Comparison of ENCODE assay signal across 17 mouse cellular contexts in genomic region chr17:46714756-46715481, GRCm38 (mm10). TPM values are rescaled to one million over a fixed set of nuclear protein-coding genes. Genes with fewer than 3 reads are reported as not detected.
DNase-seq lines count a peak whose midpoint lies in the region; ATAC-seq and TF ChIP-seq lines count a peak whose summit lies in the region.
"Had no signal": no experiment of that assay in that cellular context is flagged by ENCODE, and none has a peak within 500 bp of the region (broad histone marks: within the 10 kb centered on the region; RNA-seq: fewer than 3 reads in every experiment).

No protein-coding gene starts in this region.

- peaks cover 11% of the 10 kb centered on the region; the same call in 1 of the 2 replicates for H3K4me1 ChIP-seq in kidney, postnatal 0 days (replicated peaks; ENCODE audit: insufficient read depth, low read length)
- H3K4me1 ChIP-seq in midbrain, embryonic 11.5 days (ENCODE audit: control insufficient read depth, insufficient read depth, low read length) = peaks cover 8% of the 10 kb centered on the region
- peaks cover 19% of the 10 kb centered on the region for H3K4me1 ChIP-seq in midbrain, embryonic 13.5 days (replicated peaks)

- no peak overlapping the region for H3K27ac ChIP-seq in kidney, postnatal 0 days
- H3K27ac ChIP-seq in midbrain, embryonic 11.5 days (ENCODE audit: low read depth, low read length) = no peak overlapping the region
- H3K27ac ChIP-seq in midbrain, embryonic 13.5 days = no peak overlapping the region
- H3K27ac ChIP-seq: embryonic facial prominence, embryonic 15.5 days; forebrain, embryonic 12.5 days; heart, embryonic 13.5 days; hindbrain, embryonic 10.5 days; intestine, embryonic 15.5 days had no signal

- peaks cover 21% of the 10 kb centered on the region for H3K36me3 ChIP-seq in kidney, postnatal 0 days (ENCODE audit: insufficient read depth, low read length)
- peaks cover 6% of the 10 kb centered on the region; the same call in 1 of the 2 replicates for H3K36me3 ChIP-seq in midbrain, embryonic 11.5 days (ENCODE audit: control insufficient read depth, insufficient read depth, low read length)
- H3K36me3 ChIP-seq in midbrain, embryonic 13.5 days = peaks cover 37% of the 10 kb centered on the region

- H3K9me3 ChIP-seq in kidney, postnatal 0 days (replicated peaks; ENCODE audit: low read length) = no peaks in the 10 kb centered on the region
- H3K9me3 ChIP-seq in midbrain, embryonic 11.5 days (ENCODE audit: control insufficient read depth, low read length) = no peaks in the 10 kb centered on the region
- no peaks in the 10 kb centered on the region for H3K9me3 ChIP-seq in midbrain, embryonic 13.5 days
- H3K9me3 ChIP-seq: embryonic facial prominence, embryonic 15.5 days; forebrain, embryonic 12.5 days; heart, embryonic 13.5 days; hindbrain, embryonic 10.5 days; intestine, embryonic 15.5 days had no signal

- no peak overlapping the region for H3K4me3 ChIP-seq in kidney, postnatal 0 days (replicated peaks; ENCODE audit: low read depth, low read length)
- no peak overlapping the region for H3K4me3 ChIP-seq in midbrain, embryonic 11.5 days (ENCODE audit: low read depth, low read length)
- H3K4me3 ChIP-seq in midbrain, embryonic 13.5 days (replicated peaks) = no peak overlapping the region
- H3K4me3 ChIP-seq: embryonic facial prominence, embryonic 15.5 days; forebrain, embryonic 12.5 days; heart, embryonic 13.5 days; hindbrain, embryonic 10.5 days; intestine, embryonic 15.5 days had no signal

- no peaks in the 10 kb centered on the region for H3K27me3 ChIP-seq in kidney, postnatal 0 days (ENCODE audit: insufficient read depth, low read length)
- H3K27me3 ChIP-seq in midbrain, embryonic 11.5 days (ENCODE audit: control insufficient read depth, insufficient read depth, low read length) = no peaks in the 10 kb centered on the region
- no peaks in the 10 kb centered on the region for H3K27me3 ChIP-seq in midbrain, embryonic 13.5 days
- H3K27me3 ChIP-seq: embryonic facial prominence, embryonic 15.5 days; forebrain, embryonic 12.5 days; heart, embryonic 13.5 days; intestine, embryonic 15.5 days had no signal

- ATAC-seq in kidney, postnatal 0 days (replicated peaks; ENCODE audit: low FRiP score, low read depth) = no peak
- no peak for ATAC-seq in midbrain, embryonic 11.5 days (ENCODE audit: low FRiP score)
- no peak for ATAC-seq in midbrain, embryonic 13.5 days
- ATAC-seq in megakaryocyte, adult 5-6 weeks (ENCODE audit: poor library complexity, severe bottlenecking) = no peak
- ATAC-seq: intestine, embryonic 15.5 days had no signal

- DNase-seq in cerebellum, adult 9-10 months = peak; percentile 46
- DNase-seq in cerebellum, adult 8-10 months = no peak
- DNase-seq in kidney, postnatal 0 days (ENCODE audit: low spot score) = no peak
- no peak for DNase-seq in kidney, adult 18-20 months
- peak; percentile 80 for DNase-seq in midbrain, embryonic 11.5 days (ENCODE audit: low spot score, missing footprints)
- DNase-seq in mesoderm, embryonic 11.5 days (ENCODE audit: low read depth, low spot score) = peak; percentile 59
- DNase-seq: adrenal gland, postnatal 36 days; gastrocnemius, postnatal 14 days; retina, postnatal 1 day had no signal

- TF ChIP-seq CTCF in kidney, postnatal 0 days (IDR thresholded peaks at IDR 0.05; ENCODE audit: low read depth) = peak; percentile 28; the same call in 1 of the 2 replicates

- H3K4me2 ChIP-seq in kidney, postnatal 0 days (ENCODE audit: low read length) = no peak overlapping the region
- H3K4me2 ChIP-seq in midbrain, embryonic 11.5 days = no peak overlapping the region
- no peak overlapping the region for H3K4me2 ChIP-seq in midbrain, embryonic 13.5 days (replicated peaks)
- H3K4me2 ChIP-seq: embryonic facial prominence, embryonic 15.5 days; forebrain, embryonic 12.5 days; heart, embryonic 13.5 days; intestine, embryonic 15.5 days had no signal

- H3K9ac ChIP-seq in kidney, postnatal 0 days (ENCODE audit: low read depth, low read length) = no peak overlapping the region
- H3K9ac ChIP-seq in midbrain, embryonic 11.5 days (ENCODE audit: low read length) = no peak overlapping the region
- H3K9ac ChIP-seq in midbrain, embryonic 13.5 days (replicated peaks) = no peak overlapping the region
- H3K9ac ChIP-seq: embryonic facial prominence, embryonic 15.5 days; forebrain, embryonic 12.5 days; heart, embryonic 13.5 days; intestine, embryonic 15.5 days had no signal

- WGBS in kidney, postnatal 0 days = 93% methylated on average over 11 of the region's 11 CpGs
- WGBS in midbrain, embryonic 11.5 days = 95% methylated on average over 11 of the region's 11 CpGs
- WGBS in midbrain, embryonic 13.5 days = 95% methylated on average over 11 of the region's 11 CpGs

RNA-seq across cellular contexts. Expression of gene Pex6, which starts 3.7 kb away (rescaled TPM):
- 20.5 and 25.6 TPM in 2 replicates for polyA plus RNA-seq in kidney, postnatal 0 days (2015; fragmentation: Nextera tagmentation; extraction: Ambion mirVana)
- 12.8 and 16.5 TPM in 2 replicates for polyA plus RNA-seq in midbrain, embryonic 11.5 days (2014; fragmentation: Nextera tagmentation; extraction: Ambion mirVana)
- polyA plus RNA-seq in midbrain, embryonic 13.5 days (2015; fragmentation: Nextera tagmentation; extraction: Ambion mirVana) = 21.3 and 24.3 TPM in 2 replicates
- 7.6 and 8.1 TPM in 2 replicates for total RNA-seq in megakaryocyte, adult 5-6 weeks (2015)
- total RNA-seq in megakaryocyte, adult 5-6 weeks (2017) = 8.1 and 9.7 TPM in 2 replicates

RNA-seq across cellular contexts. Expression of gene Ppp2r5d, which starts 10.0 kb away (rescaled TPM):
- polyA plus RNA-seq in kidney, postnatal 0 days (2015; fragmentation: Nextera tagmentation; extraction: Ambion mirVana) = 51.0 and 52.5 TPM in 2 replicates
- 106 and 110 TPM in 2 replicates for polyA plus RNA-seq in midbrain, embryonic 11.5 days (2014; fragmentation: Nextera tagmentation; extraction: Ambion mirVana)
- 88.6 and 94.5 TPM in 2 replicates for polyA plus RNA-seq in midbrain, embryonic 13.5 days (2015; fragmentation: Nextera tagmentation; extraction: Ambion mirVana)
- total RNA-seq in megakaryocyte, adult 5-6 weeks (2015) = 22.8 and 24.4 TPM in 2 replicates
- total RNA-seq in megakaryocyte, adult 5-6 weeks (2017) = 48.9 and 49.7 TPM in 2 replicates

RNA-seq across cellular contexts. Expression of gene Gnmt, which starts 14.0 kb away (rescaled TPM):
- 9.0 and 10.6 TPM in 2 replicates for polyA plus RNA-seq in kidney, postnatal 0 days (2015; fragmentation: Nextera tagmentation; extraction: Ambion mirVana)
- polyA plus RNA-seq in midbrain, embryonic 11.5 days (2014; fragmentation: Nextera tagmentation; extraction: Ambion mirVana) = 0.37 and 0.82 TPM in 2 replicates
- 0.80 and 0.81 TPM in 2 replicates for polyA plus RNA-seq in midbrain, embryonic 13.5 days (2015; fragmentation: Nextera tagmentation; extraction: Ambion mirVana)
- 0.80 and 1.9 TPM in 2 replicates for total RNA-seq in megakaryocyte, adult 5-6 weeks (2015)
- 0.89 and 1.1 TPM in 2 replicates for total RNA-seq in megakaryocyte, adult 5-6 weeks (2017)
- total RNA-seq: megakaryocyte progenitor cell, adult 5-6 weeks had no signal

RNA-seq across cellular contexts. Expression of gene Klhdc3, which starts 34.2 kb away (rescaled TPM):
- 104 and 114 TPM in 2 replicates for polyA plus RNA-seq in kidney, postnatal 0 days (2015; fragmentation: Nextera tagmentation; extraction: Ambion mirVana)
- polyA plus RNA-seq in midbrain, embryonic 11.5 days (2014; fragmentation: Nextera tagmentation; extraction: Ambion mirVana) = 103 and 109 TPM in 2 replicates
- polyA plus RNA-seq in midbrain, embryonic 13.5 days (2015; fragmentation: Nextera tagmentation; extraction: Ambion mirVana) = 152 TPM in 2 replicates
- 27.0 and 32.0 TPM in 2 replicates for total RNA-seq in megakaryocyte, adult 5-6 weeks (2015)
- 14.7 and 16.6 TPM in 2 replicates for total RNA-seq in megakaryocyte, adult 5-6 weeks (2017)

RNA-seq across cellular contexts. Expression of gene Mea1, which starts 36.3 kb away (rescaled TPM):
- 131 and 135 TPM in 2 replicates for polyA plus RNA-seq in kidney, postnatal 0 days (2015; fragmentation: Nextera tagmentation; extraction: Ambion mirVana)
- 185 and 192 TPM in 2 replicates for polyA plus RNA-seq in midbrain, embryonic 11.5 days (2014; fragmentation: Nextera tagmentation; extraction: Ambion mirVana)
- polyA plus RNA-seq in midbrain, embryonic 13.5 days (2015; fragmentation: Nextera tagmentation; extraction: Ambion mirVana) = 237 and 241 TPM in 2 replicates
- total RNA-seq in megakaryocyte, adult 5-6 weeks (2015) = 43.5 and 57.6 TPM in 2 replicates
- 68.3 and 81.4 TPM in 2 replicates for total RNA-seq in megakaryocyte, adult 5-6 weeks (2017)

Comparison
In these comparisons a context has a peak if more than half of its experiments do, and no peak if none do; other contexts are left out.
1. DNase-seq: peak in cerebellum, adult 9-10 months (single experiment), midbrain, embryonic 11.5 days (single experiment) and mesoderm, embryonic 11.5 days (single experiment); none in cerebellum, adult 8-10 months (single experiment), kidney, postnatal 0 days (single experiment) and kidney, adult 18-20 months (single experiment).